ENCODE assay signal across 16 mouse cellular contexts in genomic region chr2:35087418-35087817, GRCm38 (mm10). TPM values are rescaled to one million over a fixed set of nuclear protein-coding genes. Genes with fewer than 3 reads are reported as not detected.
DNase-seq lines count a peak whose midpoint lies in the region.
"Had no signal": no experiment of that assay in that cellular context is flagged by ENCODE, and none has a peak within 500 bp of the region (broad histone marks: within the 10 kb centered on the region; RNA-seq: fewer than 3 reads in every experiment).

No protein-coding gene starts in this region.

- intact Hi-C loops in left cerebral cortex, postnatal 25 days (cut with DNase I): no loop called here

- DNase-seq in layer of hippocampus, adult 18-20 months (ENCODE audit: low spot score in 2 of 2): peak; percentile 31 to 53
- DNase-seq in layer of hippocampus, postnatal 25 days (ENCODE audit: extremely low spot score in 1 of 2, low spot score in 1 of 2): no peak
- DNase-seq in left cerebral cortex, postnatal 25 days (ENCODE audit: low spot score in 2 of 2): peak; percentile 6 to 48
- DNase-seq in left cerebral cortex, adult 8-10 months (ENCODE audit: low spot score in 2 of 2): no peak
- DNase-seq in brain, adult 2 months (ENCODE audit: low read depth, low spot score): peak; percentile 70
- peak; percentile 77 for DNase-seq in telencephalon, adult 2 months (ENCODE audit: low read depth, low spot score)
- DNase-seq: adrenal gland, postnatal 14 days; cerebellum, adult 18-20 months; cerebellum, adult 9-11 months; cerebellum, postnatal 36 days; forebrain, postnatal 0 days; gastrocnemius, postnatal 14 days; heart, adult 2 months had no signal

RNA-seq across cellular contexts. Expression of gene AI182371, which starts 13.9 kb away (rescaled TPM):
- total RNA-seq in layer of hippocampus, adult 18-20 months (2021): under 1 TPM in 1 of 2 experiments, not detected in 1; 0.25 TPM
- total RNA-seq in layer of hippocampus, postnatal 25 days (2021): under 1 TPM in 1 of 2 experiments, not detected in 1; 0.59 TPM
- total RNA-seq in left cerebral cortex, postnatal 25 days (2021): under 1 TPM in 1 of 2 experiments, not detected in 1; 0.41 TPM
- total RNA-seq in left cerebral cortex, adult 8-10 months (2022): under 1 TPM in 3 of 4 experiments, not detected in 1; 0.42 to 0.60 (median 0.59) TPM
- total RNA-seq: gastrocnemius, adult 18-20 months; heart, adult 2 months; heart, postnatal 25 days had no signal

RNA-seq across cellular contexts. Expression of gene Cntrl, which starts 21.9 kb away (rescaled TPM):
- total RNA-seq in layer of hippocampus, adult 18-20 months (2021): 1 to 10 TPM; 9.1 to 10.0 TPM
- total RNA-seq in layer of hippocampus, postnatal 25 days (2021): 10 to 100 TPM in 1 of 2 experiments, 1 to 10 TPM in 1; 7.2 to 12.2 TPM
- total RNA-seq in left cerebral cortex, postnatal 25 days (2021): 1 to 10 TPM; 7.1 to 8.6 TPM
- total RNA-seq in left cerebral cortex, adult 8-10 months (2022): 10 to 100 TPM in 3 of 4 experiments, 1 to 10 TPM in 1; 8.6 to 11.0 (median 10.8) TPM

RNA-seq across cellular contexts. Expression of gene Hc, which starts 26.2 kb away (rescaled TPM):
- under 1 TPM in 1 of 2 experiments, not detected in 1; 0.41 TPM for total RNA-seq in layer of hippocampus, adult 18-20 months (2021)
- total RNA-seq in layer of hippocampus, postnatal 25 days (2021): under 1 TPM in 1 of 2 experiments, not detected in 1; 0.40 TPM
- total RNA-seq in left cerebral cortex, postnatal 25 days (2021): under 1 TPM; 0.09 to 0.23 TPM
- total RNA-seq in left cerebral cortex, adult 8-10 months (2022): under 1 TPM; 0.09 to 0.44 (median 0.27) TPM
- total RNA-seq: adrenal gland, adult 18-20 months; gastrocnemius, postnatal 14 days; heart, adult 2 months; heart, postnatal 25 days had no signal

Comparison
In these comparisons a context has a peak if more than half of its experiments do, and no peak if none do; other contexts are left out.
1. DNase-seq: peak in layer of hippocampus, adult 18-20 months (2 of 2), left cerebral cortex, postnatal 25 days (2 of 2), brain, adult 2 months (single experiment) and telencephalon, adult 2 months (single experiment); none in layer of hippocampus, postnatal 25 days (0 of 2) and left cerebral cortex, adult 8-10 months (0 of 2).